Mouse (Mus musculus) macrophage (primary cell): ENCODE measurements around the gene Plin3. TPM values are rescaled to one million over a fixed set of nuclear protein-coding genes. Genes with fewer than 3 reads are reported as not detected.
A peak's percentile ranks its signal among the peaks of the same experiment; 100 is the strongest.
"Not testable (repeated sequence)": the region's sequence is repeated elsewhere in the genome, so short reads cannot be mapped to it uniquely, and the experiment has no call there.

Experiments
- H3K27ac ChIP-seq: fragments of 350-480 bp; formaldehyde crosslinking; 2 replicates; pipeline ENCODE4 v1.9.0; 2021
- H3K36me3 ChIP-seq: fragments of 350-480 bp; formaldehyde crosslinking; 2 replicates; pipeline ENCODE4 v1.9.0; 2021; ENCODE audit errors: inconsistent target
- H3K4me3 ChIP-seq: fragments of 350-480 bp; formaldehyde crosslinking; 2 replicates; pipeline ENCODE4 v1.9.0; 2021; ENCODE audit errors: inconsistent target
- H3K79me2 ChIP-seq: fragments of 350-480 bp; formaldehyde crosslinking; 2 replicates; pipeline ENCODE4 v1.9.0; 2021; ENCODE audit errors: inconsistent target
- WGBS: methylation state at CpG from one replicate; pipeline ENCODE4 v1.1.7; 2026; ENCODE audit warnings: inconsistent platforms; ENCODE audit not compliant: missing documents; 5-methylcytosine and 5-hydroxymethylcytosine counted together
- polyA plus RNA-seq: library from polyadenylated mRNA; stranded (reverse); fragments of 250-400 nt; gene quantifications from 3 replicates; pipeline ENCODE4 v1.2.4, GENCODE M21; 2018; ENCODE audit warnings: inconsistent platforms

Gene Plin3
- polyA plus RNA-seq, 1 experiment from 2014 or later = 46.8 TPM

- WGBS = 71% methylated on average over 2 of the region's 3 CpGs
- Histone ChIP-seq H3K4me3 (no peak overlapping the region), H3K36me3 (peaks cover 27% of the 10 kb centered on the region), H3K79me2 (peaks cover 69% of the 10 kb centered on the region), H3K27ac (peak overlapping the region; percentile 28)
Measured at GRCm38 (mm10) chr17:56272644-56273043, 20.0 kb downstream of the Plin3 start.

GRCm38 (mm10) chr17:56271609-56272253 lies 20.9 kb downstream of the Plin3 start:
- 95% methylated on average over 11 of the region's 12 CpGs for WGBS
- Histone ChIP-seq H3K4me3 (no peak overlapping the region), H3K27ac (no peak overlapping the region), H3K36me3 (peaks cover 27% of the 10 kb centered on the region), H3K79me2 (peaks cover 69% of the 10 kb centered on the region)

GRCm38 (mm10) chr17:56269741-56270140 lies 22.9 kb downstream of the Plin3 start:
- H3K27ac ChIP-seq = peak overlapping the region; percentile 82
- H3K4me3 ChIP-seq = no peak overlapping the region
- WGBS = 87% methylated on average over 3 of the region's 3 CpGs
- peaks cover 50% of the 10 kb centered on the region for H3K79me2 ChIP-seq
- H3K36me3 ChIP-seq = peaks cover 27% of the 10 kb centered on the region

- peaks cover 27% of the 10 kb centered on the region for H3K36me3 ChIP-seq
- peak overlapping the region; percentile 32 for H3K4me3 ChIP-seq
- H3K79me2 ChIP-seq = peaks cover 45% of the 10 kb centered on the region
- H3K27ac ChIP-seq = peak overlapping the region; percentile 82
- 14% methylated on average over 12 of the region's 12 CpGs for WGBS
Measured at GRCm38 (mm10) chr17:56269153-56269630, 23.5 kb downstream of the Plin3 start.

GRCm38 (mm10) chr17:56266271-56266670 lies 26.4 kb downstream of the Plin3 start:
- Histone ChIP-seq H3K27ac (peak overlapping the region; percentile 95), H3K4me3 (no peak overlapping the region), H3K36me3 (peaks cover 15% of the 10 kb centered on the region; the same call in 1 of the 2 replicates), H3K79me2 (peaks cover 21% of the 10 kb centered on the region; the same call in 1 of the 2 replicates)
- 5% methylated on average over 3 of the region's 3 CpGs for WGBS

GRCm38 (mm10) chr17:56265869-56266268 lies 26.8 kb downstream of the Plin3 start:
- WGBS = 13% methylated on average over 3 of the region's 3 CpGs
- peaks cover 21% of the 10 kb centered on the region; the same call in 1 of the 2 replicates for H3K79me2 ChIP-seq
- peaks cover 15% of the 10 kb centered on the region; the same call in 1 of the 2 replicates for H3K36me3 ChIP-seq
- no peak overlapping the region for H3K4me3 ChIP-seq
- H3K27ac ChIP-seq = peak overlapping the region; percentile 95

- Histone ChIP-seq H3K79me2 (peaks cover 21% of the 10 kb centered on the region), H3K4me3 (no peak overlapping the region), H3K27ac (peak overlapping the region; percentile 95), H3K36me3 (peaks cover 15% of the 10 kb centered on the region; the same call in 1 of the 2 replicates)
- 36% methylated on average over 4 of the region's 4 CpGs for WGBS
Measured at GRCm38 (mm10) chr17:56265011-56265410, 27.7 kb downstream of the Plin3 start.

GRCm38 (mm10) chr17:56264020-56264419 lies 28.7 kb downstream of the Plin3 start:
- H3K36me3 ChIP-seq = peaks cover 25% of the 10 kb centered on the region
- 43% methylated on average over 8 of the region's 8 CpGs for WGBS
- H3K79me2 ChIP-seq = peaks cover 28% of the 10 kb centered on the region
- H3K27ac ChIP-seq = peak overlapping the region; percentile 95
- H3K4me3 ChIP-seq = no peak overlapping the region

GRCm38 (mm10) chr17:56262645-56263094 lies 30.0 kb downstream of the Plin3 start:
- no peak overlapping the region for H3K4me3 ChIP-seq
- H3K79me2 ChIP-seq = peaks cover 42% of the 10 kb centered on the region
- peaks cover 26% of the 10 kb centered on the region for H3K36me3 ChIP-seq
- no peak overlapping the region for H3K27ac ChIP-seq
- WGBS = 93% methylated on average over 3 of the region's 3 CpGs

- Histone ChIP-seq H3K4me3 (no peak overlapping the region), H3K36me3 (peaks cover 26% of the 10 kb centered on the region)
Measured at GRCm38 (mm10) chr17:56261166-56261565, 31.5 kb downstream of the Plin3 start.

GRCm38 (mm10) chr17:56259301-56260037 lies 33.2 kb downstream of the Plin3 start:
- H3K79me2 ChIP-seq = peaks cover 47% of the 10 kb centered on the region
- no peak overlapping the region for H3K27ac ChIP-seq
- no peak overlapping the region for H3K4me3 ChIP-seq
- WGBS = 93% methylated on average over 10 of the region's 10 CpGs
- peaks cover 26% of the 10 kb centered on the region for H3K36me3 ChIP-seq

More at GRCm38 (mm10) chr17:56261166-56261565, 31.5 kb downstream of the Plin3 start:
- H3K79me2 ChIP-seq = peaks cover 47% of the 10 kb centered on the region
- WGBS = 100% methylated on average over 3 of the region's 3 CpGs
- H3K27ac ChIP-seq = no peak overlapping the region

GRCm38 (mm10) chr17:56258812-56259211 lies 33.9 kb downstream of the Plin3 start:
- WGBS = 79% methylated on average over 2 of the region's 2 CpGs
- Histone ChIP-seq H3K36me3 (peaks cover 26% of the 10 kb centered on the region), H3K79me2 (peaks cover 47% of the 10 kb centered on the region)
- H3K27ac ChIP-seq, H3K4me3 ChIP-seq: not testable (repeated sequence)

- H3K27ac ChIP-seq, H3K4me3 ChIP-seq: not testable (repeated sequence)
- 92% methylated on average over 16 of the region's 19 CpGs for WGBS
- peaks cover 26% of the 10 kb centered on the region for H3K36me3 ChIP-seq
- peaks cover 47% of the 10 kb centered on the region for H3K79me2 ChIP-seq
Measured at GRCm38 (mm10) chr17:56258269-56258668, 34.4 kb downstream of the Plin3 start.

GRCm38 (mm10) chr17:56257181-56257894 lies 35.3 kb downstream of the Plin3 start:
- no peak overlapping the region for H3K27ac ChIP-seq
- peak overlapping the region; percentile 22; the same call in 1 of the 2 replicates for H3K4me3 ChIP-seq
- peaks cover 47% of the 10 kb centered on the region for H3K79me2 ChIP-seq
- 6% methylated on average over 44 of the region's 58 CpGs for WGBS
- peaks cover 26% of the 10 kb centered on the region for H3K36me3 ChIP-seq
